Mouse (Mus musculus) hindbrain, embryonic 14.5 days (tissue): ENCODE results near the gene Pfkfb3. TPM values are rescaled to one million over a fixed set of nuclear protein-coding genes. Genes with fewer than 3 reads are reported as not detected.
"Not testable (repeated sequence)": the region's sequence is repeated elsewhere in the genome, so short reads cannot be mapped to it uniquely, and the experiment has no call there.

Experiments
- ATAC-seq: fragments of 200-750 bp; cut with Nextera tagmentation; 2 replicates; pipeline ENCODE4 v1.8.0; 2017; ENCODE audit warnings: moderate number of reproducible peaks, mild to moderate bottlenecking, moderate TSS enrichment, moderate library complexity; ENCODE audit not compliant: low FRiP score
- DNase-seq: peaks from one replicate; pipeline ENCODE4 v3.0.0-alpha.2; 2015; ENCODE audit warnings: low spot score
- H3K27ac ChIP-seq: fragments of 300-500 bp; sonication (generic); 2 replicates; pipeline ENCODE4 v1.5.1; 2014; ENCODE audit warnings: mild to moderate bottlenecking, moderate library complexity
- H3K27me3 ChIP-seq: fragments of 300-500 bp; sonication (generic); 2 replicates; pipeline ENCODE4 v1.6.1; 2014; ENCODE audit warnings: mild to moderate bottlenecking, low read length, mixed read lengths; ENCODE audit not compliant: control insufficient read depth, insufficient read depth
- H3K36me3 ChIP-seq: fragments of 300-500 bp; sonication (generic); replicated peaks from 2 replicates; pipeline ENCODE4 v1.6.1; 2014; ENCODE audit not compliant: control insufficient read depth, insufficient read depth
- H3K4me1 ChIP-seq: fragments of 300-500 bp; sonication (generic); replicated peaks from 2 replicates; pipeline ENCODE4 v1.6.1; 2014; ENCODE audit warnings: antibody characterized with exemption, low read length, mixed read lengths; ENCODE audit not compliant: control insufficient read depth, insufficient read depth
- H3K4me2 ChIP-seq: fragments of 300-500 bp; sonication (generic); replicated peaks from 2 replicates; pipeline ENCODE4 v1.6.1; 2014; ENCODE audit warnings: mild to moderate bottlenecking, moderate library complexity
- H3K4me3 ChIP-seq: fragments of 300-500 bp; sonication (generic); replicated peaks from 2 replicates; pipeline ENCODE4 v1.5.1; 2014; ENCODE audit warnings: mild to moderate bottlenecking, low read length
- H3K9ac ChIP-seq: fragments of 300-500 bp; sonication (generic); 2 replicates; pipeline ENCODE4 v1.6.1; 2014
- H3K9me3 ChIP-seq: fragments of 300-500 bp; sonication (generic); 2 replicates; pipeline ENCODE4 v1.6.1; 2016; ENCODE audit warnings: low read length; ENCODE audit not compliant: control insufficient read depth
- WGBS: fragments of 180-500 bp; shearing (Covaris S2); extraction: QIAGEN DNeasy Blood & Tissue Kit; methylation state at CpG from one replicate; pipeline ENCODE4 v1.1.7; 2014; 5-methylcytosine and 5-hydroxymethylcytosine counted together
- polyA plus RNA-seq: library from polyadenylated mRNA; unstranded; fragments of >200 nt; fragmentation: Nextera tagmentation; extraction: Ambion mirVana; gene quantifications from 2 replicates; pipeline ENCODE4 v1.2.1, GENCODE M21; 2014

Pfkfb3 gene
- polyA plus RNA-seq, 1 experiment from 2014 or later: 32.0 TPM

DNA sequence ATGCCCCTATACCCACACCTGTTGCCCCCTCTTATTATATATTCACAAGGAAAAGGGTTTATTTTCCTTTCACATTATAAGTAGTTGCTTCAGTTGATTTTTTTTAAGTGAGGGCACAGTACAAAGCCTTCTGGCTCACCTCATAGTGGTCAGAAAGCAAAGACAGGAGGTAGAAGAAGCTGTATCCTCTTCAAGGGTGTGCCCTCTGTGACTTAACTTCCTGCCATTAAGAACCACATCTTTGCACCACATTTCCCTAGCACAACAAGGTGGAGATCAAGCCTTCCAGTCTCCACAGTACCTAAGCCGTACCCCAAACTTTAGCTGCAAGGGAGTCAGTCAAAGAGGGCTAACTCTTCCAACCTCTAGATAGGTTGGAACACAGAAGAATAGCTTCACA, 11.8 kb downstream of the Pfkfb3 start:
- no peak overlapping the region for H3K9ac ChIP-seq
- H3K36me3 ChIP-seq: no peaks in the 10 kb centered on the region
- no peak overlapping the region for H3K4me2 ChIP-seq
- no peak overlapping the region for H3K4me3 ChIP-seq
- no peaks in the 10 kb centered on the region for H3K27me3 ChIP-seq
- DNase-seq: no peak
- no peak for ATAC-seq
- H3K4me1 ChIP-seq: no peaks in the 10 kb centered on the region
- H3K27ac ChIP-seq: no peak overlapping the region
- WGBS: 97% methylated on average over 1 of the region's 1 CpGs
- H3K9me3 ChIP-seq: no peaks in the 10 kb centered on the region

DNA sequence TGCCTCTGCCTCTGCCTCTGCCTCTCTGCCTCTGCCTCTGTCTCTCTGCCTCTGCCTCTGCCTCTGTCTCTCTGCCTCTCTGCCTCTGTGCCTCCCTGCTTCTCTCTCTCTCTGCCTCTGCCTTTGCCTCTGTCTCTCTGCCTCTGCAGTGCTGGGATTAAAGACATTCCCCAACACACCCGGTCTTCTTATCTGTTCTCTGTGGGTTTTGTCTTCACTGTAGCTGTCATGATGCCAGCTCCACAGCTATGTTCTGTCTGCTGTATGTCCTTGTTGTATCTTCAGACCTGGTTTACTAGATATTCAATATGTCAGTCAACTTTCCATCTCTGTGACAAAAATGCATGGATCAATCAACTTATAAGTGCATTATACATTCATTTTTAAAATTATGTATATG, 12.3 kb downstream of the Pfkfb3 start:
- DNase-seq, ATAC-seq: not testable (repeated sequence)

GRCm38 (mm10) chr2:11535966-11536365, 17.9 kb downstream of the Pfkfb3 start:
- DNase-seq: no peak
- H3K27ac ChIP-seq: no peak overlapping the region
- H3K4me3 ChIP-seq: peak overlapping the region; percentile 53
- no peaks in the 10 kb centered on the region for H3K27me3 ChIP-seq
- no peaks in the 10 kb centered on the region for H3K36me3 ChIP-seq
- WGBS: 67% methylated on average over 8 of the region's 8 CpGs
- no peak overlapping the region for H3K9ac ChIP-seq
- H3K9me3 ChIP-seq: no peaks in the 10 kb centered on the region
- no peak for ATAC-seq
- 0 out of 2 replicates have a peak, but pooled peaks cover 7% of the 10 kb centered on the region for H3K4me1 ChIP-seq
- peak overlapping the region; percentile 92 for H3K4me2 ChIP-seq

More for the DNA sequence above, 12.3 kb downstream of the Pfkfb3 start:
- not testable (repeated sequence) for H3K4me3 ChIP-seq, H3K27me3 ChIP-seq, H3K4me2 ChIP-seq, H3K9me3 ChIP-seq, H3K27ac ChIP-seq, H3K4me1 ChIP-seq, H3K9ac ChIP-seq, H3K36me3 ChIP-seq
- WGBS: 78% methylated on average over 1 of the region's 1 CpGs

- Histone ChIP-seq H3K9ac (peak overlapping the region; percentile 61), H3K4me3 (peak overlapping the region; percentile 53), H3K36me3 (no peaks in the 10 kb centered on the region), H3K4me2 (peak overlapping the region; percentile 92), H3K4me1 (0 out of 2 replicates have a peak, but pooled peaks cover 7% of the 10 kb centered on the region), H3K27me3 (no peaks in the 10 kb centered on the region), H3K9me3 (no peaks in the 10 kb centered on the region), H3K27ac (no peak overlapping the region)
- ATAC-seq (peak; percentile 97), DNase-seq (peak; percentile 78)
- 1% methylated on average over 32 of the region's 32 CpGs for WGBS
Measured at GRCm38 (mm10) chr2:11535412-11535928, 18.4 kb downstream of the Pfkfb3 start.

GRCm38 (mm10) chr2:11534826-11535225, 19.1 kb downstream of the Pfkfb3 start:
- no peak for DNase-seq
- WGBS: 26% methylated on average over 10 of the region's 10 CpGs
- Histone ChIP-seq H3K4me3 (peak overlapping the region; percentile 53), H3K4me1 (0 out of 2 replicates have a peak, but pooled peaks cover 7% of the 10 kb centered on the region), H3K27ac (no peak overlapping the region), H3K9ac (peak overlapping the region; percentile 61), H3K9me3 (no peaks in the 10 kb centered on the region), H3K4me2 (peak overlapping the region; percentile 92), H3K36me3 (no peaks in the 10 kb centered on the region), H3K27me3 (no peaks in the 10 kb centered on the region)
- no peak for ATAC-seq

- 86% methylated on average over 6 of the region's 6 CpGs for WGBS
- no peak overlapping the region for H3K27ac ChIP-seq
- no peak for ATAC-seq
Measured at GRCm38 (mm10) chr2:11530101-11530500, 23.8 kb downstream of the Pfkfb3 start.

GRCm38 (mm10) chr2:11526063-11526462, 27.8 kb downstream of the Pfkfb3 start:
- Histone ChIP-seq H3K4me2 (no peak overlapping the region), H3K27me3 (no peaks in the 10 kb centered on the region), H3K4me3 (no peak overlapping the region), H3K9me3 (no peaks in the 10 kb centered on the region), H3K27ac (no peak overlapping the region), H3K36me3 (no peaks in the 10 kb centered on the region), H3K9ac (no peak overlapping the region), H3K4me1 (no peaks in the 10 kb centered on the region)
- DNase-seq: no peak
- no peak for ATAC-seq
- 94% methylated on average over 5 of the region's 5 CpGs for WGBS

More at GRCm38 (mm10) chr2:11530101-11530500, 23.8 kb downstream of the Pfkfb3 start:
- Histone ChIP-seq H3K9me3 (no peaks in the 10 kb centered on the region), H3K4me1 (0 out of 2 replicates have a peak, but pooled peaks cover 3% of the 10 kb centered on the region), H3K27me3 (no peaks in the 10 kb centered on the region), H3K36me3 (no peaks in the 10 kb centered on the region), H3K4me3 (no peak overlapping the region), H3K4me2 (no peak overlapping the region), H3K9ac (no peak overlapping the region)
- no peak for DNase-seq

DNA sequence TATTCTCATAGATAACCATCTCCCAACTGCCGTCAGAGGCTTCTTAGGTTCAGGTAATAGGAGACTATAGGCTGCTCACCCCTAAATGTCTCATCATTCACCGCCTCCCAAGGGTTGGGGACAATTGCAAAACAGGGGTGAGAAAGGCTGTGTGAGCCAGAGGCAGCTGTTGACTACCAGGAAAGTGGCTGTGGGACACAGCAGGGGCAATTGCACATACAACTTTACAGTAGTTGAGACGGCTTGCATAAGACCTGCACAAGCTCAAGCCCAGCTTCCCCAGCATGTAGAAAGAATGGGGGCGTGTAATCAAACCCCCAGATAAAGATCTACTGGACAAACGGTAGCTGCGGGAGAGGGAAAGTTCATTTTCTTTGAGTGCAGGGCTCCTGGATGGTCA, 29.1 kb downstream of the Pfkfb3 start:
- no peak overlapping the region for H3K4me3 ChIP-seq
- H3K27ac ChIP-seq: no peak overlapping the region
- no peak for ATAC-seq
- DNase-seq: no peak
- H3K4me1 ChIP-seq: no peaks in the 10 kb centered on the region
- no peaks in the 10 kb centered on the region for H3K27me3 ChIP-seq
- WGBS: 90% methylated on average over 6 of the region's 6 CpGs
- no peaks in the 10 kb centered on the region for H3K9me3 ChIP-seq
- H3K36me3 ChIP-seq: no peaks in the 10 kb centered on the region
- no peak overlapping the region for H3K4me2 ChIP-seq
- H3K9ac ChIP-seq: no peak overlapping the region

GRCm38 (mm10) chr2:11521758-11522157, 32.1 kb downstream of the Pfkfb3 start:
- Histone ChIP-seq H3K27ac (no peak overlapping the region), H3K9ac (no peak overlapping the region), H3K4me3 (no peak overlapping the region), H3K4me1 (no peaks in the 10 kb centered on the region), H3K4me2 (no peak overlapping the region), H3K36me3 (no peaks in the 10 kb centered on the region), H3K9me3 (no peaks in the 10 kb centered on the region), H3K27me3 (no peaks in the 10 kb centered on the region)
- 90% methylated on average over 7 of the region's 7 CpGs for WGBS
- DNase-seq (no peak), ATAC-seq (no peak)

GRCm38 (mm10) chr2:11520786-11521185, 33.1 kb downstream of the Pfkfb3 start:
- no peak overlapping the region for H3K4me2 ChIP-seq
- H3K27ac ChIP-seq: no peak overlapping the region
- no peak for ATAC-seq
- H3K9me3 ChIP-seq: no peaks in the 10 kb centered on the region
- H3K27me3 ChIP-seq: no peaks in the 10 kb centered on the region
- 88% methylated on average over 9 of the region's 9 CpGs for WGBS
- H3K9ac ChIP-seq: no peak overlapping the region
- no peak overlapping the region for H3K4me3 ChIP-seq
- no peak for DNase-seq
- H3K36me3 ChIP-seq: no peaks in the 10 kb centered on the region
- no peaks in the 10 kb centered on the region for H3K4me1 ChIP-seq
